Mouse (Mus musculus) hindlimb bud, embryonic 11.5 days (tissue): ENCODE data around the gene Mbnl2.

Source experiments
- DNase-seq: peaks from one replicate; pipeline ENCODE4 v3.0.0-alpha.2; 2012; ENCODE audit warnings: low read depth, low spot score; ENCODE audit errors: extremely low spot score

Mbnl2 gene

GRCm38 (mm10) chr14:120273766-120274165 lies 1.7 kb upstream of the Mbnl2 start:
- DNase-seq, result no peak

GRCm38 (mm10) chr14:120274746-120275145 lies 723 bp upstream of the Mbnl2 start:
- no peak for DNase-seq

- no peak for DNase-seq
Observed at GRCm38 (mm10) chr14:120276343-120277080, 1.0 kb downstream of the Mbnl2 start.

GRCm38 (mm10) chr14:120277081-120277656 lies 1.7 kb downstream of the Mbnl2 start:
- DNase-seq, result no peak

- DNase-seq, result no peak
Observed at GRCm38 (mm10) chr14:120278290-120279244, 3.1 kb downstream of the Mbnl2 start.

- DNase-seq, result no peak
Observed at GRCm38 (mm10) chr14:120280136-120280535, 4.7 kb downstream of the Mbnl2 start.

GRCm38 (mm10) chr14:120283787-120284186 lies 8.3 kb downstream of the Mbnl2 start:
- DNase-seq, result no peak

GRCm38 (mm10) chr14:120284504-120284903 lies 9.0 kb downstream of the Mbnl2 start:
- DNase-seq, result no peak

GRCm38 (mm10) chr14:120287121-120287986 lies 11.9 kb downstream of the Mbnl2 start:
- no peak for DNase-seq

GRCm38 (mm10) chr14:120287987-120288275 lies 12.5 kb downstream of the Mbnl2 start:
- no peak for DNase-seq

GRCm38 (mm10) chr14:120288378-120289002 lies 13.0 kb downstream of the Mbnl2 start:
- no peak for DNase-seq

GRCm38 (mm10) chr14:120289065-120289464 lies 13.6 kb downstream of the Mbnl2 start:
- no peak for DNase-seq

GRCm38 (mm10) chr14:120289528-120289927 lies 14.1 kb downstream of the Mbnl2 start:
- no peak for DNase-seq

GRCm38 (mm10) chr14:120291226-120291757 lies 15.8 kb downstream of the Mbnl2 start:
- DNase-seq, result no peak

- no peak for DNase-seq
Observed at GRCm38 (mm10) chr14:120292133-120292532, 16.7 kb downstream of the Mbnl2 start.

- no peak for DNase-seq
Observed at GRCm38 (mm10) chr14:120292617-120293195, 17.2 kb downstream of the Mbnl2 start.

GRCm38 (mm10) chr14:120294480-120294879 lies 19.0 kb downstream of the Mbnl2 start:
- DNase-seq, result no peak

GRCm38 (mm10) chr14:120295355-120296220 lies 20.1 kb downstream of the Mbnl2 start:
- DNase-seq, result no peak
